Mouse (Mus musculus) gastrocnemius, adult 8-10 months (tissue): ENCODE results near the gene Ovol1. TPM values are rescaled to one million over a fixed set of nuclear protein-coding genes. Genes with fewer than 3 reads are reported as not detected.

ENCODE experiments used
- DNase-seq, 2 experiments: peaks; one replicate each; pipeline ENCODE4 v3.0.0; 2022; ENCODE audit warnings: low spot score in 2 of 2
- total RNA-seq, 4 experiments: library from RNA; stranded (reverse); gene quantifications; 2 replicates each; pipeline ENCODE4 v1.2.4; 2022

Gene Ovol1
- total RNA-seq, 4 experiments from 2014 or later = not detected

DNA sequence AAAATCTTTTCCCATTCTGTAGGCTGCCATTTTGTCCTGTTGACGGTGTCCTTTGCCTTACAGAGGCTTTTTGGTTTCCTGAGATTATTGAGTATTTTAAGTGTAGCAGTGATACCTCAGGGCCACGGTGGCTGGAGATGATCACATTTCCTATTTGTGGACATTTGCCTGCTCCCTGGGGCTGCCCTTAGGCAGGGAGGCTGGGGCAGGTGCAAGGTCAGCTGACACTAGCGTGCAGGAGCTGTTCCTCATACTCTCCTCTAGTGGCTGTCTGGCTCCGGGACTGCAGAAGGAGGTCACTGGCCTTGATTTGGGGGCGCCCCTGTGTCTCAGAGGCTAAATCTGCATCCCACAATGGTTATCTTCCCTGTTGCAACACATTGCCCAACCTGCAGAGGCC is 35.2 kb downstream of the Ovol1 start:
- DNase-seq = peak in 1 of 2 experiments; percentile 8

DNA sequence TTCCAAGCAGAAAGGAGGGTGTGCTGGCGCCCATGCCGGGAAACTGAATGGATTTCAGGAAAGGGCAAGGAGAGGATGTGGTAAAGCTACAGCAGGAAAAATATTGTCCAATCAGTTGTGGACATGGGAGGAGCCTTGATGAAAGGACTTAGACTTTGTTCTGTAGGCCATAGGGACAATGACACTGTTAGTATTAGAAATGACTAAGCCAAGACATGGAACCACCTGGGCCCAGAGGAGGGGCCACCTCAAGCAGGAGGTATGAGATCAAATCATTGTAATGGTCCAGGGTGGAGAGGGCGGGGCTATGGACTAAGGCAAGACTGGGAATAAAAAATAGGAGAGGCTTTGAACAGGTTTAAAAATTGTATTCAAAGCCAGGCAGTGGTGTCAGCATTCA is 41.7 kb downstream of the Ovol1 start:
- no peak for DNase-seq

DNA sequence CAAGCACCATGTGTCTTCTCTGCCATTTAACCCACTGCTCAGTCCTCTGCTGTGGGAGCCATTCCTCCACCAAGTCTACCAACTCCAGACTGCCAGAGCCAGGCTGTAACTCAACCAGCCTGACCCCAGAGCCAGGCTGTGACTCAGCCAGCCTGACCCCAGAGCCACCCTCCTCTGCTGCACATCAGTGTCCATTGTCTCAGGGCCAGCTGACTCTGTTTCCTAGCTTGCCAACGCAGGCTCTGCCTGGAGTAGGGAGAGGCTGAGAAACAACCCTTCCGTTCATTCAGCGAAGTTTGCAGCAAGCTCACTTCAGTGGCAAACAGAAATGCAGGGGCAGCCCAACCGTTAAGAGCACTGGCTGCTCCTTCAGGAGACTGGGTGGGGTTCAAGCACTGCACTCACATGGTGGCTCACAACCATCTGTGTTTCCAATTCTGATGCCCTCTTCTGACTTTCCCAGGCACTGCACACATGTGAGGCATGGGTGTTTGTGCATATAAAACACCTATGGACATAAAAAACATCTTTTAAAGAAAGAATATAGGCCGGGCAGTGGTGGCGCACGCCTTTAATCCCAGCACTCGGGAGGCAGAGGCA is 43.4 kb downstream of the Ovol1 start:
- no peak for DNase-seq

DNA sequence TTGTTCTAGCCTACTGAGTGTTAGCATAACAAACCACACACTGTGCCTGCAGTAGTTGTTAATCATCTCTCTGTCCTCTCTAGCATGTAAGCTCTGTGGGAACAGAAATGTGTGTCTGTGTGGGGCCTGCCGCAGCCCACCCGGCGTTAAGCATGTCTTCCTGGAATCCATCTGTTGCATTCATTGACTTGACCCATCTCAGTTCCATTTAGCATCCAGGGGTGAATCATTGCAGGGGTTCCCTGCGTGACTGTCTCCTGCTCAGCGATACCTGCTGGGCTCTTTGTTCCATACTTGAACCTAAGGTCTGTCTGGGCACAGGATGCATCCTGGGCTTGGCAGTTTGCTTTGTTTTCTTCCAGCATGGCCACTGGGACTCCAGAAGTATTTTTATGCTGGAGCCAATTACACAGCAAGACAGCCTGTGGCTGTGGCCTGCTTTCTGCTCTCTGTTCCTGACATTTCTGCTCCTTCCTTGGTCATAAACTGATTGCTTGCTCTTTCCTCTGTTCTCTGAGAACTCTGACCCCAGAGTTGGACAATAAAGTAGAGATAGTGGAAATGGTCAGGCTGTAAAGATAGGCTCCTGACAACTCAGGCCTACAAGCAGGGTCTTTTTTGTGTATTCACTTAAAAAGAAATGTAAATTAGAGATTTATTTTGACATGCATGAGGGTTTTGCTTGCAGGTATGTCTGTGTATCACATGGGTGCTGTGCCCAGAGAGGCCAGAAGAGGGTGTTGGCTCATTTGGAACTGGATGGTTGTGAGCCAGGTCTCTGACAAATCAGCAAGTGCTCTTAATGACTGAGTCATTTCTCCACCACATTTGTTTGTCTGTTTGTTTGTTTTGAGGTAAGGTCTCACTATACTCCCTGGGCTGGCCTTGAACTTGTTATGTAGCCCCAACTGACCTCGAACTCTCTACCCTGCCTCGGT is 44.3 kb downstream of the Ovol1 start:
- no peak for DNase-seq

DNA sequence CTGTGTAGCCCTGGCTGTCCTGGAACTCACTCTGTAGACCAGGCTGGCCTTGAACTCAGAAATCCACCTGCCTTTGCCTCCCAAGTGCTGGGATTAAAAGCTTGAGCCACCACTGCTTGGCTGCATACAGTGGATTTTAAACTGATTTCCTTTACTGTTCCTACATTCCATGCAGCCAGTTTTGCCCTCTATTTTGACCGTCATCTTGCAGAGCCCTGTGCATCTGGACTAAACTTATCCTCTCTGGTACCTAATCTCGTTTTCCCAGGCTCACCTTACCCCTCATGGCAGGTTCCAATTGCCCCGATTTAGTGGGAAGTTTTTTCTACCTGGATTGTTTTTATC is 47.5 kb downstream of the Ovol1 start:
- no peak for DNase-seq

DNA sequence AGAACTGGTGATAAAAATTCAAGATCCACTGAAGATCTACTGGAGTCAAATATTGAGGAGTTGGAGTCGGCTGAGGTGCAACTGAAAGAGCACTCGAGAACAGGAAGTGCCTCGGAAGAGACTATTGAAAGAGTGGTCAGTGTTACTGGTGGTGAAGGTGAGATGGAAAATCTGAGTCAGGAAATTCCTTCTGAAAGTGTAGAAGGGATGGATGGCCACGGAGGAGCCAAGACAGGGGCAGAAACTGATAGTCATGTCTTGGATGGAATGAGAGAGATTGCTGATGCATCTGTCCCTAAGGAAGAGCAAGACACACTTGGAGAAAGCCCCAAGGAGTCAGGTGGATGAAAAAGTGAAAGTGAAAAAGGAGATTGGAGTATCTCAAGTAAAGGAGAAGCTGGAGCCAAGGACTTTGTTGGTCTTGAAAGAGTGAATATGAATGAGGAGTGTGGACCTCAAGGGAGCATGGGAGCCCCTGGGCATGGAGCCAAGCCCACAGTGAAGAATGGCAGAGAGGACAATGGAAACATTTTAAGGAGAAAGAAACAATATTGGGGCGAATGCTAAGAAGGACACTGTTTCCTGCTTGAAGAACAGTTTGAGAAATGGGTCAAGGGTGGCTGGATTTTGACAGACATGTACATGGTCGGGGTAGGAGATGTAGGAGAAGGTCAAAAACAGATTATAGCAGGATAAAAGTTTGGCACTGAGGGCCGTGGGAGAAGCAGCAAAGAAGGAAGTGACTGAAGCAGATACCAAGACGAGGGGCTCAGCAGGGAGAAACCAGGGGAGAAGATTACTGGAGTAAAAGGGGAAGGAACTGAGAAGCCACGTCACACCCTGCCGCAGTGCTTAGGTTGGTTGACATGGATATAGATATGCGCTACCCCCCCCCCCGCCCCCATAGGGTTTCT is 48.1 kb downstream of the Ovol1 start:
- DNase-seq = no peak

DNA sequence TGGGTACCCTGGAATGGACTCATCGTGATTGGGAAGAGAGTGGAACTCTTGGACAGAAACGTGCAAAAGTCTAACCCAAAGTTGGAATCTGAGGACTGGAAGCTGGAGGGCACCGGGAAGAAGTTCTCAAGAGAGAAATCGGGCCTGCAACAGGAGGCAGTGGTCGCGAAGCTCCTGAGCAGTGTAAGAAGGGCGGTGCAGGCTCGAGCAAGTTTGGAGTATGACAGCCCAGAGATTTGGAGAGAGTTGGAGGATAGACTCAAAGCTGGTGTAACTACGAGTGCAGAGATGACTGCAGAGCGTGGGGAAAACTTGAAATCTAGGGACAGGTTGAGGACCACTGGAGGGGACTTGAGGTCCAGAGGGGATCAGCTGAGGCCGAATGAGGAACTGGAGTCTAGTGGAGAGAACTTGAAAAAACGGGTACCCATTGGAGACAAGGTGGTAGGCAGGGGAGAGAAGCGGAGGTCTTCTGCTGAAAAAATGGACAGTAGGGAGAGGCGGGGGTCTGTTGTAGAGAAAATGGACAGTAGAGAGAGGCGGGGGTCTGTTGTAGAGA is 49.3 kb downstream of the Ovol1 start:
- no peak for DNase-seq

DNA sequence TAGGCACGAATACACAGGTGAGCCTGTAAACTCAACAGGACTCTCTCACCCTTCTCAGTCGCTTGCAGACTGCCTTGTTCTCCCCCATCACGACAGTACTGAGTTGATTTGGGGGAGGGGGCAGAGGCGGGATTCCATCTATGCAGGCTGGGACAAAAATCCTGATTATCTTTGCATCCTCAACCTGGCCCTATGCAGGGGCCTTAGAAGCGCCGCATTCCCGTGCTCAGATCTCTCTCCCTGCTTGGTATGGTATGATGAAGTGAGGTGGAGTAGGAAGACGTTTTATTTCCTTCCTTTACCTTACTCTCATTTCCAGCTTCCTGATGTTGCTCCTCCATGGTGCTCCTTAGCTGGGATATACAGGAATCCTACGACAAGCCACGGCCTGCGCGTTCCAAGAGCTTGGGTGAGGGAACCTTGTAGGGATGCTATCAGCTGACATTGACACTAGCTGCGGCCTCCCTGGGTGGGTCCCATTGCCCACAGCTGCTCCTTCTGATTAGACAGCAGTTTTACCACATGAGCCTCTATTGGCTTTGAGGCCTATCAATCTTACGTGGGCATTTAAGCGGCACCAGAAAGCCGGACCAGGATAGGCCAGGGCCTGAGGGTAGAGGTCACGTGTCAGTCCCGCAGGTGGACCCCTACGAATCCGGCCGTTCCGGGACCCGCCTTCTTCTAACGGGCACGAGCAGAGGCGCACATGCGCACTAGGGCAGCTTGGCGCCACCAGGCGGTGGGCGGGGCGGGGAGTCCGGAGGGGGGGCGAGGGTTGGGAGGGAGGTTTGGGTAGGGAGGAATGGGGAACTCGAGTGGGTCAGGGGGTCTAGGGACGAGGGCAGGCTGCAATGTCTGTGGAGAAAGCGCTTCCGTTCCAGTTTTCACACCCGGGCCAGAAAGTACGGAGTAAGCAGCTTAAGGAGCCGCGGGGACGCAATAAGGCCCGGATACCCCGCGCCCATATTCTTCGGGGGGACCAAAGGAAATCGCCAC is 50.1 kb downstream of the Ovol1 start, which contains the start of gene Snx32:
Snx32 (minus strand) TSS at position 508 of the 996 bp plus-strand sequence.
- peak; percentile 96 to 99 for DNase-seq

DNA sequence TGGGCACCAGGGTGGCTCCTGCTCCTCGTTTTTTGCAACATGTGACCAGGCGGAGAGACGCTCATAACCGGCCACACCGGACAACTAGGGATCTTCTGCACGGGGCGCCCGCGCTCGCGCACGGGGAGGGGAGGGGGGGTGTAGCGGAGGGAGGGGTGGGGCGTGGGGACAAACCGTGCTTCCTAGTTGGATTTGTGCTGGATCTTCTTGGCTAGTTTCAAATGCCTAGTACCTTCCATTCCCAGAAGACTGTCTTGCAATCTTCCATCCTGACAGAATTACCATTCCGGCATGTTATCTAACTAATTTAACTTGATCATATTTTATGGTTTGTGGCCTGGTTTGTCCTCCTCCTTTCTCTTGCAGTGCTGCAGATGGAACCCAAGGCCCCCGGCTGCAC is 56.8 kb downstream of the Ovol1 start, which contains the start of gene 1700020D05Rik:
1700020D05Rik (minus strand) TSS at position 101 of the 400 bp plus-strand sequence.
- DNase-seq = no peak

DNA sequence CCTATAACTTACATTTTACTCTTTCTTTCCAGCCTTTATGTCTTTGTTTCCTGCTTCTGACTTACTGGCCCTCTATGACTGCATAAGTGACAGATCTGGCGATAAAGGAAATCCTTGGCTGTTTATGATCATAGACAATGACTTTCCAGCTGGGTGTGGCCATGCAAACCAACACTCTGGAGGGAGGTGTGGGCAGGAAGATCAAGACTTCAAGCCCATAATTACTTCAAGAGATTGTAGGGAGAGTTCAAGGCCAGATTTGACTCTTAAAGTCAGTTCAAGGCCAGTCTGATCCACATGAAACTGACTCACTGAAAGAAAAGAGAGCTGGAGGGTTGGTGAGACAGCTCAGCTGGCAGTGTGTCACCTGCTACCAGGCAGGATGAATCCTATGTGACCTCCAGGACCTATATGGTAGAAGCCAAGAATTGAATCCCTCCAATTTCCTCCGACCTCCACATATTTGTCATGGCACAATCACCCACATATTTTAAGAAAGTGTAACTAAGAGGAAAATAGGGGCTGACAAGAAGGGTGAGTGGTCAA is 60.0 kb downstream of the Ovol1 start:
- DNase-seq = no peak

Other genes starting within 250 kb of the Ovol1 start
- not detected for gene Catsper1, start 224.9 kb downstream of the Ovol1 start, total RNA-seq
- 10 to 100 TPM; 44.0 to 55.9 (median 44.9) TPM for gene Cst6, start 211.1 kb downstream of the Ovol1 start, total RNA-seq
- 10 to 100 TPM; 16.3 to 18.8 (median 17.9) TPM for gene Eif1ad, start 193.9 kb downstream of the Ovol1 start, total RNA-seq
- gene Banf1, start 193.5 kb downstream of the Ovol1 start, total RNA-seq = 100 to 1,000 TPM; 122 to 146 (median 135) TPM
- gene Sart1, start 171.9 kb downstream of the Ovol1 start, total RNA-seq = 10 to 100 TPM; 40.2 to 52.1 (median 45.3) TPM
- 1 to 10 TPM in 3 of 4 experiments, under 1 TPM in 1; 0.96 to 2.4 (median 2.0) TPM for gene Tsga10ip, start 158.1 kb downstream of the Ovol1 start, total RNA-seq
- 100 to 1,000 TPM; 727 to 752 (median 743) TPM for gene Drap1, start 135.7 kb downstream of the Ovol1 start, total RNA-seq
- 10 to 100 TPM; 33.7 to 38.3 (median 35.8) TPM for gene AI837181, start 135.5 kb downstream of the Ovol1 start, total RNA-seq
- not detected for gene Fosl1, start 113.1 kb downstream of the Ovol1 start, total RNA-seq
- gene Ccdc85b, start 102.8 kb downstream of the Ovol1 start, total RNA-seq = 1 to 10 TPM; 5.5 to 8.1 (median 6.3) TPM
- gene Fibp, start 100.0 kb downstream of the Ovol1 start, total RNA-seq = 10 to 100 TPM; 29.2 to 35.1 (median 32.8) TPM
- gene Ctsw, start 92.1 kb downstream of the Ovol1 start, total RNA-seq = not detected
- 1 to 10 TPM; 3.2 to 6.1 (median 3.8) TPM for gene Efemp2, start 86.7 kb downstream of the Ovol1 start, total RNA-seq
- 10 to 100 TPM; 18.5 to 22.8 (median 21.2) TPM for gene Mus81, start 72.2 kb downstream of the Ovol1 start, total RNA-seq
- 10 to 100 TPM; 44.8 to 57.2 (median 51.2) TPM for gene Cfl1, start 70.2 kb downstream of the Ovol1 start, total RNA-seq
- gene 1700020D05Rik, start 56.9 kb downstream of the Ovol1 start, total RNA-seq = under 1 TPM in 3 of 4 experiments, not detected in 1; 0.31 to 0.67 (median 0.47) TPM
- 1 to 10 TPM; 5.3 to 6.4 (median 5.9) TPM for gene Snx32, start 50.1 kb downstream of the Ovol1 start, total RNA-seq
- gene Ap5b1, start 7.4 kb upstream of the Ovol1 start, total RNA-seq = 1 to 10 TPM; 2.0 to 2.6 (median 2.5) TPM
- gene Rnaseh2c, start 41.2 kb upstream of the Ovol1 start, total RNA-seq = 10 to 100 TPM; 40.5 to 63.8 (median 50.9) TPM
- gene Kat5, start 49.6 kb upstream of the Ovol1 start, total RNA-seq = 10 to 100 TPM; 17.2 to 23.9 (median 21.6) TPM
- gene Rela, start 76.8 kb upstream of the Ovol1 start, total RNA-seq = 10 to 100 TPM; 13.8 to 20.5 (median 15.0) TPM
- 1 to 10 TPM; 2.1 to 6.9 (median 6.3) TPM for gene Sipa1, start 103.1 kb upstream of the Ovol1 start, total RNA-seq
- 1 to 10 TPM; 7.1 to 8.7 (median 8.1) TPM for gene Map3k11, start 128.1 kb upstream of the Ovol1 start, total RNA-seq
- gene Pcnx3, start 128.3 kb upstream of the Ovol1 start, total RNA-seq = 10 to 100 TPM; 11.8 to 15.2 (median 13.7) TPM
- gene Kcnk7, start 143.7 kb upstream of the Ovol1 start, total RNA-seq = not detected
- gene Ehbp1l1, start 165.7 kb upstream of the Ovol1 start, total RNA-seq = 100 to 1,000 TPM; 195 to 259 (median 242) TPM
- 10 to 100 TPM; 17.0 to 18.5 (median 18.2) TPM for gene Fam89b, start 169.0 kb upstream of the Ovol1 start, total RNA-seq
- gene Ltbp3, start 180.3 kb upstream of the Ovol1 start, total RNA-seq = 10 to 100 TPM; 32.6 to 42.8 (median 39.2) TPM
- 10 to 100 TPM; 71.4 to 91.0 (median 82.6) TPM for gene Scyl1, start 210.8 kb upstream of the Ovol1 start, total RNA-seq